9 mouse cellular contexts compared by ENCODE assay signal in genomic region chr6:70956936-70957335, GRCm38 (mm10). TPM values are rescaled to one million over a fixed set of nuclear protein-coding genes. Genes with fewer than 3 reads are reported as not detected.
DNase-seq lines count a peak whose midpoint lies in the region; ATAC-seq lines count a peak whose summit lies in the region.
"Had no signal": no experiment of that assay in that cellular context is flagged by ENCODE, and none has a peak within 500 bp of the region (broad histone marks: within the 10 kb centered on the region; RNA-seq: fewer than 3 reads in every experiment).

No protein-coding gene starts in this region.

- no peak overlapping the region for H3K27ac ChIP-seq in heart, embryonic 12.5 days (ENCODE audit: poor library complexity, severe bottlenecking)
- no peak overlapping the region for H3K27ac ChIP-seq in intestine, embryonic 14.5 days (ENCODE audit: low read depth)
- no peak overlapping the region for H3K27ac ChIP-seq in neural tube, embryonic 15.5 days (replicated peaks)
- H3K27ac ChIP-seq: heart, adult 2 months had no signal

- H3K9ac ChIP-seq in heart, embryonic 12.5 days: peak overlapping the region; percentile 30
- no peak overlapping the region for H3K9ac ChIP-seq in intestine, embryonic 14.5 days (ENCODE audit: low read length)
- 0 out of 2 replicates have a peak overlapping the region, but pooled peaks have one; percentile 18 for H3K9ac ChIP-seq in neural tube, embryonic 15.5 days (replicated peaks)

- H3K4me1 ChIP-seq in heart, embryonic 12.5 days (replicated peaks): peaks cover 13% of the 10 kb centered on the region
- peaks cover 8% of the 10 kb centered on the region; the same call in 1 of the 2 replicates for H3K4me1 ChIP-seq in intestine, embryonic 14.5 days (replicated peaks; ENCODE audit: control insufficient read depth, insufficient read depth, low read length)
- H3K4me1 ChIP-seq in neural tube, embryonic 15.5 days: peaks cover 16% of the 10 kb centered on the region

- under 1% methylated on average over 34 of the region's 34 CpGs for WGBS in heart, embryonic 12.5 days
- WGBS in intestine, embryonic 14.5 days: 2% methylated on average over 34 of the region's 34 CpGs
- 0% methylated on average over 34 of the region's 34 CpGs for WGBS in neural tube, embryonic 15.5 days

- H3K27me3 ChIP-seq in heart, embryonic 12.5 days (replicated peaks): peaks cover 74% of the 10 kb centered on the region
- H3K27me3 ChIP-seq in intestine, embryonic 14.5 days (replicated peaks; ENCODE audit: control insufficient read depth, insufficient read depth, low read length): peaks cover 94% of the 10 kb centered on the region
- H3K27me3 ChIP-seq in neural tube, embryonic 15.5 days (replicated peaks): peaks cover 70% of the 10 kb centered on the region

- peak overlapping the region; percentile 55 for H3K4me3 ChIP-seq in heart, embryonic 12.5 days
- H3K4me3 ChIP-seq in intestine, embryonic 14.5 days (ENCODE audit: low read depth, low read length): peak overlapping the region; percentile 33
- peak overlapping the region; percentile 44 for H3K4me3 ChIP-seq in neural tube, embryonic 15.5 days (replicated peaks)
- H3K4me3 ChIP-seq: heart, adult 2 months had no signal

- no peak; the same call in 1 of the 2 replicates for ATAC-seq in heart, embryonic 12.5 days (ENCODE audit: insufficient number of reproducible peaks, low FRiP score)
- no peak for ATAC-seq in intestine, embryonic 14.5 days (replicated peaks; ENCODE audit: low FRiP score, low TSS enrichment, low read depth)
- ATAC-seq in neural tube, embryonic 15.5 days (ENCODE audit: low FRiP score): peak; percentile 36

- no peaks in the 10 kb centered on the region for H3K9me3 ChIP-seq in heart, embryonic 12.5 days (replicated peaks)
- no peaks in the 10 kb centered on the region for H3K9me3 ChIP-seq in intestine, embryonic 14.5 days (ENCODE audit: control insufficient read depth, low read length)
- no peaks in the 10 kb centered on the region for H3K9me3 ChIP-seq in neural tube, embryonic 15.5 days (replicated peaks)

- peak overlapping the region; percentile 94 for H3K4me2 ChIP-seq in heart, embryonic 12.5 days
- peak overlapping the region; percentile 59 for H3K4me2 ChIP-seq in intestine, embryonic 14.5 days (ENCODE audit: low read length)
- peak overlapping the region; percentile 93 for H3K4me2 ChIP-seq in neural tube, embryonic 15.5 days

- H3K36me3 ChIP-seq in heart, embryonic 12.5 days: no peaks in the 10 kb centered on the region
- no peaks in the 10 kb centered on the region for H3K36me3 ChIP-seq in intestine, embryonic 14.5 days (ENCODE audit: control insufficient read depth, insufficient read depth, low read length)
- no peaks in the 10 kb centered on the region for H3K36me3 ChIP-seq in neural tube, embryonic 15.5 days

- DNase-seq in heart, adult 8-10 months (ENCODE audit: low spot score): no peak
- DNase-seq in right cerebral cortex, postnatal 4 days: peak; percentile 29
- no peak for DNase-seq in right cerebral cortex, postnatal 36 days (ENCODE audit: low spot score in 2 of 2)
- DNase-seq in intestine, embryonic 14.5 days (ENCODE audit: low spot score): peak; percentile 61
- DNase-seq in gastrocnemius, adult 8-10 months (ENCODE audit: low spot score in 2 of 2): no peak
- DNase-seq in urinary bladder, adult 18-20 months (ENCODE audit: low spot score in 2 of 2): no peak

RNA-seq across cellular contexts. Expression of gene Foxi3, which starts 0.6 kb away (rescaled TPM):
- not detected in 2 replicates for polyA plus RNA-seq in heart, embryonic 12.5 days (2016; fragmentation: Nextera tagmentation; extraction: Ambion mirVana)
- not detected for total RNA-seq in heart, adult 8-10 months (2022)
- not detected in 2 replicates for polyA plus RNA-seq in intestine, embryonic 14.5 days (2014; fragmentation: Nextera tagmentation; extraction: Ambion mirVana)
- polyA plus RNA-seq in neural tube, embryonic 15.5 days (2015; fragmentation: Nextera tagmentation; extraction: Ambion mirVana): not detected in 2 replicates
- not detected for total RNA-seq in gastrocnemius, adult 8-10 months (2022)
- total RNA-seq: heart, adult 2 months had no signal
- polyA plus RNA-seq: heart, adult 2 months had no signal

RNA-seq across cellular contexts. Expression of gene Tex37, which starts 38.2 kb away (rescaled TPM):
- polyA plus RNA-seq in heart, embryonic 12.5 days (2016; fragmentation: Nextera tagmentation; extraction: Ambion mirVana): not detected in 2 replicates
- total RNA-seq in heart, adult 8-10 months (2022): not detected
- not detected in 2 replicates for polyA plus RNA-seq in intestine, embryonic 14.5 days (2014; fragmentation: Nextera tagmentation; extraction: Ambion mirVana)
- not detected in 2 replicates for polyA plus RNA-seq in neural tube, embryonic 15.5 days (2015; fragmentation: Nextera tagmentation; extraction: Ambion mirVana)
- total RNA-seq in gastrocnemius, adult 8-10 months (2022): not detected
- total RNA-seq: heart, adult 2 months had no signal
- polyA plus RNA-seq: heart, adult 2 months had no signal

Comparison
In these comparisons a context has a peak if more than half of its experiments do, and no peak if none do; other contexts are left out.
1. DNase-seq: peak in right cerebral cortex, postnatal 4 days (single experiment) and intestine, embryonic 14.5 days (single experiment); none in heart, adult 8-10 months (single experiment), right cerebral cortex, postnatal 36 days (0 of 2), gastrocnemius, adult 8-10 months (0 of 2) and urinary bladder, adult 18-20 months (0 of 2).
2. Peak in every context shown above with its lines, with median percentiles within 50 percentile points of each other: H3K4me2 ChIP-seq and H3K4me3 ChIP-seq.